Mouse (Mus musculus): ENCODE measurements around the gene Gm19668. TPM values are rescaled to one million over a fixed set of nuclear protein-coding genes. Genes with fewer than 3 reads are reported as not detected.

Gene Gm19668
- not detected for polyA plus RNA-seq (2017; shearing (Covaris generic))

GRCm38 (mm10) chr10:77798921-77799508 is at the start of gene Gm19668:
Gene Gm19668 (minus strand): TSS chr10:77799133.

DNA sequence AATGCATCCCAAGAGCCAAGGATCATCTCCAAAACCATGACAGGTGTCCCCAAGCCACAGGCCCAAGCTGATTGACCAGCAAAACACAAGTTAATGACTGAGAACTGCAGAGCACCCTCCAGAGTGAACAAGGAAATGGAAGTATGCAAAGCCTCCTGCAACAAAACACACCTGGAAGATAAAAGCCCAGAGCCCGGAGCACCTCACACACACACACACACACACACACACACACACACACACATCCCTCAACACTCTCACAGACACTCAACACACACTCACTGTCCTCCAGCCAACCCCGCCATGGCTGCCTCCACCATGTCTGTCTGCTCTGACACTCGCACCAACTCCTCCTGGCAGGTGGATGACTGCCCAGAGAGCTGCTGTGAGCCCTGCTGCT is 47.6 kb upstream of the Gm19668 start, which contains the start of gene Gm36176:
Gene Gm36176, plus strand, starts transcription at position 301 of the 400 bp plus-strand sequence.

GRCm38 (mm10) chr10:77835647-77836046 is 36.7 kb upstream of the Gm19668 start, which contains the start of gene Krtap10-10:
Gene Krtap10-10 (plus strand): TSS chr10:77835947.

GRCm38 (mm10) chr10:77826951-77827350 is 28.0 kb upstream of the Gm19668 start, which contains the start of gene Krtap10-4:
Gene Krtap10-4 (minus strand): TSS chr10:77827095.

DNA sequence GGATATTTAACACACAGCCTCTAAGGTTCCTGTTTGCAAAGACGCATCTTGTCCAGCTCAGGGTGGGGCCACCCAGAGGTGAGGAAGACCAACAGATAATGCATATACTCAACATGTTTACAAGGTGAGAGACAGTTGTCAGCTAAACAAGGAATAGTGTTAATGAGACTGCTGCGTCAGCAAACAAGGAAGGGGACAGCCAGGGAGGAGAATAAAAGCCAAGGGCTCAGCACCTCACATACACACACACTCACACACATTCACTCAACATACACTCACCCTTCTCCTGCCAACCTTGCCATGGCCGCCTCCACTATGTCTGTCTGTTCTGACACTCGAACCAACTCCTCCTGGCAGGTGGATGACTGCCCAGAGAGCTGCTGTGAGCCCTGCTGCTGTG is 15.4 kb upstream of the Gm19668 start, which contains the start of gene Gm2696:
Gene Gm2696, plus strand, starts transcription at position 301 of the 400 bp plus-strand sequence.

GRCm38 (mm10) chr10:77811743-77812142 is 12.8 kb upstream of the Gm19668 start, which contains the start of gene Gm9507:
Gene Gm9507 (minus strand): TSS chr10:77811843.

GRCm38 (mm10) chr10:77794976-77795375 is 4.0 kb downstream of the Gm19668 start, which contains the start of gene Gm9639:
Gene Gm9639 (minus strand): TSS chr10:77795076.

DNA sequence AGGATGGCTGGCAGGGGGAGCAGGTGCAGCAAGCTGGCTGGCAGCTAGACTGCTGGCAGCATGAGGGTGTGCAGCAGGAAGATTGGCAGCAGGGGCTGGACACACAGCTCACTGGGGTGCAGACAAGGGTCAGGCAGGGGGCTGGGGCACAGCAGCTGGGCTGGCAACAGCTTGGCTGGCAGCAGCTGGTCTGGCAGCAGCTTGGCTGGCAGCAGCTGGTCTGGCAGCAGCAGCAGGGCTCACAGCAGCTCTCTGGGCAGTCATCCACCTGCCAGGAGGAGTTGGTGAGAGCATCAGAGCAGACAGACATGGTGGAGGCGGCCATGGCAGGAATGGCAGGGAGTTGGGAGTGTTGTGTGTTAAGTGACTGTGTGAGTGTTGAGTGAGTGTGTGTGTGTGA is 11.1 kb downstream of the Gm19668 start, which contains the start of gene Gm7137:
Gene Gm7137, minus strand, starts transcription at position 325 of the 400 bp plus-strand sequence.

DNA sequence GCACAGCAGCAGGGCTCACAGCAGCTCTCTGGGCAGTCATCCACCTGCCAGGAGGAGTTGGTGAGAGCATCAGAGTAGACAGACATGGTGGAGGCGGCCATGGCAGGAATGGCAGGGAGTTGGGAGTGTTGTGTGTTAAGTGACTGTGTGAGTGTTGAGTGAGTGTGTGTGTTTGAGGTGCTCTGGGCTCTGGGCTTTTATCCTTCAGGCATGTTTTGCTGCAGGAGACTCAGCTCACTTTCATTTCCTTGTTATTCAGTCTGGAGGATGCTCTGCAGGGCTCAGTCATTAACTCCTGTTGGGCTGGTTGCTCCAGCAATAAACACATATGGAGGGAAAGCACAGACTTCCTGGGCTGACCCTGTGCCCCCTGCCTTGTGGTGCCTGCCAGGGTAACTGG is 16.5 kb downstream of the Gm19668 start, which contains the start of gene Gm3250:
Gene Gm3250, minus strand, starts transcription at position 101 of the 400 bp plus-strand sequence.

DNA sequence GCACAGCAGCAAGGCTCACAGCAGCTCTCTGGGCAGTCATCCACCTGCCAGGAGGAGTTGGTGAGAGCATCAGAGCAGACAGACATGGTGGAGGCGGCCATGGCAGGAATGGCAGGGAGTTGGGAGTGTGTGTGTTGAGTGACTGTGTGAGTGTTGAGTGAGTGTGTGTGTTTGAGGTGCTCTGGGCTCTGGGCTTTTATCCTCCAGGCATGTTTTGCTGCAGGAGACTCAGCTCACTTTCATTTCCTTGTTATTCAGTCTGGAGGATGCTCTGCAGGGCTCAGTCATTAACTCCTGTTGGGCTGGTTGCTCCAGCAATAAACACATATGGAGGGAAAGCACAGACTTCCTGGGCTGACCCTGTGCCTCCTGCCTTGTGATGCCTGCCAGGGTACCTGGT is 22.1 kb downstream of the Gm19668 start, which contains the start of gene Gm7138:
Gene Gm7138, minus strand, starts transcription at position 101 of the 400 bp plus-strand sequence.

DNA sequence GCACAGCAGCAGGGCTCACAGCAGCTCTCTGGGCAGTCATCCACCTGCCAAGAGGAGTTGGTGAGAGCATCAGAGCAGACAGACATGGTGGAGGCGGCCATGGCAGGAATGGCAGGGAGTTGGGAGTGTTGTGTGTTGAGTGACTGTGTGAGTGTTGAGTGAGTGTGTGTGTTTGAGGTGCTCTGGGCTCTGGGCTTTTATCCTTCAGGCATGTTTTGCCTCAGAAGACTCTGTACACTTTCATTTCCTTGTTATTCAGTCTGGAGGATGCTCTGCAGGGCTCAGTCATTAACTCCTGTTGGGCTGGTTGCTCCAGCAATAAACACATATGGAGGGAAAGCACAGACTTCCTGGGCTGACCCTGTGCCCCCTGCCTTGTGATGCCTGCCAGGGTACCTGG is 27.7 kb downstream of the Gm19668 start, which contains the start of gene Gm3238:
Gene Gm3238, minus strand, starts transcription at position 101 of the 400 bp plus-strand sequence.

GRCm38 (mm10) chr10:77759582-77759981 is 39.4 kb downstream of the Gm19668 start, which contains the start of gene Gm3233:
Gene Gm3233 (minus strand): TSS chr10:77759682.

DNA sequence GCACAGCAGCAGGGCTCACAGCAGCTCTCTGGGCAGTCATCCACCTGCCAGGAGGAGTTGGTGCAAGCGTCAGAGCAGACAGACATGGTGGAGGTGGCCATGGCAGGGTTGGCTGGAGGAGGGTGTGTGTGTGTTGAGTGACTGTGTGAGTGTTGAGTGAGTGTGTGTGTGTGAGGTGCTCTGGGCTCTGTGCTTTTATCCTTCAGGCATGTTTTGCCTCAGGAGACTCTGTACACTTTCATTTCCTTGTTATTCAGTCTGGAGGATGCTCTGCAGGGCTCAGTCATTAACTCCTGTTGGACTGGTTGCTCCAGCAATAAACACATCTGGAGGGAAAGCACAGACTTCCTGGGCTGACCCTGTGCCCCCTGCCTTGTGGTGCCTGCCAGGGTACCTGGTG is 47.7 kb downstream of the Gm19668 start, which contains the start of gene Gm9736:
Gene Gm9736, minus strand, starts transcription at position 101 of the 400 bp plus-strand sequence.

Other genes with a start within 250 kb of the Gm19668 start
- 100 to 1,000 TPM in 1 of 2 experiments, 10 to 100 TPM in 1; 89.0 to 125 TPM for gene Pttg1ip, start 217.4 kb downstream of the Gm19668 start, polyA plus RNA-seq (2017; shearing (Covaris generic))
- gene Sumo3, start 193.0 kb downstream of the Gm19668 start, polyA plus RNA-seq (2017; shearing (Covaris generic)), result 100 to 1,000 TPM in 1 of 2 experiments, 10 to 100 TPM in 1; 95.5 to 116 TPM
- 1 to 10 TPM in 1 of 2 experiments, not detected in 1; 2.4 TPM for gene Gm49325, start 192.9 kb downstream of the Gm19668 start, polyA plus RNA-seq (2017; shearing (Covaris generic))
- 10 to 100 TPM; 44.0 to 51.5 TPM for gene Ube2g2, start 176.9 kb downstream of the Gm19668 start, polyA plus RNA-seq (2017; shearing (Covaris generic))
- gene Tspear, start 112.6 kb downstream of the Gm19668 start, polyA plus RNA-seq (2017; shearing (Covaris generic)), result 1 to 10 TPM in 1 of 2 experiments, under 1 TPM in 1; 0.58 to 1.0 TPM
- 1 to 10 TPM in 1 of 2 experiments, not detected in 1; 1.2 TPM for gene Gm19402, start 108.4 kb downstream of the Gm19668 start, polyA plus RNA-seq (2017; shearing (Covaris generic))
- gene Gm9508, start 101.9 kb downstream of the Gm19668 start, polyA plus RNA-seq (2017; shearing (Covaris generic)), result under 1 TPM; 0.53 to 0.62 TPM
- not detected for gene Gm10272, start 92.5 kb downstream of the Gm19668 start, polyA plus RNA-seq (2017; shearing (Covaris generic))
- not detected for gene Gm10024, start 87.7 kb downstream of the Gm19668 start, polyA plus RNA-seq (2017; shearing (Covaris generic))
- not detected for gene Gm10142, start 83.3 kb downstream of the Gm19668 start, polyA plus RNA-seq (2017; shearing (Covaris generic))
- not detected for gene Krtap12-1, start 78.5 kb downstream of the Gm19668 start, polyA plus RNA-seq (2017; shearing (Covaris generic))
- gene Gm10100, start 72.6 kb downstream of the Gm19668 start, polyA plus RNA-seq (2017; shearing (Covaris generic)), result not detected
- not detected for gene Gm18596, start 56.5 kb downstream of the Gm19668 start, polyA plus RNA-seq (2017; shearing (Covaris generic))
- under 1 TPM in 1 of 2 experiments, not detected in 1; 0.81 TPM for gene Gm9736, start 47.8 kb downstream of the Gm19668 start, polyA plus RNA-seq (2017; shearing (Covaris generic))
- gene Gm3233, start 39.5 kb downstream of the Gm19668 start, polyA plus RNA-seq (2017; shearing (Covaris generic)), result not detected
- gene Gm3238, start 27.8 kb downstream of the Gm19668 start, polyA plus RNA-seq (2017; shearing (Covaris generic)), result not detected
- gene Gm7138, start 22.2 kb downstream of the Gm19668 start, polyA plus RNA-seq (2017; shearing (Covaris generic)), result not detected
- not detected for gene Gm3250, start 16.6 kb downstream of the Gm19668 start, polyA plus RNA-seq (2017; shearing (Covaris generic))
- 1 to 10 TPM in 1 of 2 experiments, not detected in 1; 1.3 TPM for gene Gm7137, start 10.9 kb downstream of the Gm19668 start, polyA plus RNA-seq (2017; shearing (Covaris generic))
- gene Gm9639, start 4.1 kb downstream of the Gm19668 start, polyA plus RNA-seq (2017; shearing (Covaris generic)), result not detected
- not detected for gene Gm9507, start 12.7 kb upstream of the Gm19668 start, polyA plus RNA-seq (2017; shearing (Covaris generic))
- gene Gm2696, start 15.5 kb upstream of the Gm19668 start, polyA plus RNA-seq (2017; shearing (Covaris generic)), result not detected
- gene Krtap10-4, start 28.0 kb upstream of the Gm19668 start, polyA plus RNA-seq (2017; shearing (Covaris generic)), result not detected
- gene Krtap10-10, start 36.8 kb upstream of the Gm19668 start, polyA plus RNA-seq (2017; shearing (Covaris generic)), result under 1 TPM in 1 of 2 experiments, not detected in 1; 0.33 TPM
- gene Gm36176, start 47.7 kb upstream of the Gm19668 start, polyA plus RNA-seq (2017; shearing (Covaris generic)), result not detected
- gene Gm10318, start 53.7 kb upstream of the Gm19668 start, polyA plus RNA-seq (2017; shearing (Covaris generic)), result not detected
- not detected for gene Gm3285, start 62.8 kb upstream of the Gm19668 start, polyA plus RNA-seq (2017; shearing (Covaris generic))
- gene Lrrc3, start 103.4 kb upstream of the Gm19668 start, polyA plus RNA-seq (2017; shearing (Covaris generic)), result 1 to 10 TPM in 1 of 2 experiments, under 1 TPM in 1; 0.13 to 2.1 TPM
- 1 to 10 TPM; 1.0 to 1.3 TPM for gene Trpm2, start 171.4 kb upstream of the Gm19668 start, polyA plus RNA-seq (2017; shearing (Covaris generic))
- gene 1810043G02Rik, start 179.4 kb upstream of the Gm19668 start, polyA plus RNA-seq (2017; shearing (Covaris generic)), result 10 to 100 TPM in 1 of 2 experiments, 1 to 10 TPM in 1; 7.9 to 10.6 TPM
- 10 to 100 TPM; 62.7 to 87.7 TPM for gene Pfkl, start 210.9 kb upstream of the Gm19668 start, polyA plus RNA-seq (2017; shearing (Covaris generic))
- gene Dnmt3l, start 242.8 kb upstream of the Gm19668 start, polyA plus RNA-seq (2017; shearing (Covaris generic)), result 1 to 10 TPM in 1 of 2 experiments, under 1 TPM in 1; 0.37 to 1.2 TPM
- 1 to 10 TPM in 1 of 2 experiments, not detected in 1; 1.2 TPM for gene Aire, start 244.5 kb upstream of the Gm19668 start, polyA plus RNA-seq (2017; shearing (Covaris generic))